Mouse (Mus musculus): ENCODE results near the gene Palld. TPM values are rescaled to one million over a fixed set of nuclear protein-coding genes. Genes with fewer than 3 reads are reported as not detected.

Palld gene
- total RNA-seq, 4 experiments from 2014 or later: 7.0 to 8.0 (median 7.4) TPM

DNA sequence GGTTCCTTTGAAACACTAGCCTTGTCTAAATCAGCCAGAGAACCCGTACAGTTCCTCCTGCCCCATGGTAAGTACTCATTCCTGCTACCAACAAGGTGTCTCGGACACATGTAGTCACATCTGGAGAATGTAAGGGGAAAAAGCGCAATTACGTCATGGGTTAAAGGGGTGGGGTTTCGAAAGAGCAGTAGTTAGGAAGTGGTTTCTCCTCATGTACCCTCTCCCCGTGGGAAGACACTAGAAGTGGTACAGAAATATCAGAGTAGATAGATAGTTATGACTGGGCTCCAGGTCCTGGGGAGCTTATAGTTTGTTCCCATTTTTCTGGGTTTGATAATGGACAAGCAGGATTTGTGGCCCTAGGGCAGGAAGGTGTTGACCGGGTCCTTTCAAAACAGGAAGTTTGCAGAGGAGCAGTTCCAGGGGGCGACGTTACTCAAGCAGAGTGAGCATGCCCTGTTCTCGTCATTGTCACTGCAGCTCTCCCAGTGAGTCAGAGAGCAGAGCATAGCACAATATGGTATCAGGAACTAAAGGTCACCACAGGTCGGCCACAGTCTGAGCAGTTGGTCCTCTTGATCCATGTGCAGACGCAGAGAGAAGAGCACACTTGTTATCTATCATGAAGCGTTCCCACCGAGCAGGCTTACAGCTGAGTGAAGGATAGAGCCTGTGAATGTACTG is 384.8 kb downstream of the Palld start:
- no peak for DNase-seq (ENCODE audit: low spot score in 2 of 2)

- DNase-seq (ENCODE audit: low spot score in 2 of 2): no peak
These were observed 385.6 kb downstream of the Palld start for GRCm38 (mm10) chr8:61516745-61517501.

DNA sequence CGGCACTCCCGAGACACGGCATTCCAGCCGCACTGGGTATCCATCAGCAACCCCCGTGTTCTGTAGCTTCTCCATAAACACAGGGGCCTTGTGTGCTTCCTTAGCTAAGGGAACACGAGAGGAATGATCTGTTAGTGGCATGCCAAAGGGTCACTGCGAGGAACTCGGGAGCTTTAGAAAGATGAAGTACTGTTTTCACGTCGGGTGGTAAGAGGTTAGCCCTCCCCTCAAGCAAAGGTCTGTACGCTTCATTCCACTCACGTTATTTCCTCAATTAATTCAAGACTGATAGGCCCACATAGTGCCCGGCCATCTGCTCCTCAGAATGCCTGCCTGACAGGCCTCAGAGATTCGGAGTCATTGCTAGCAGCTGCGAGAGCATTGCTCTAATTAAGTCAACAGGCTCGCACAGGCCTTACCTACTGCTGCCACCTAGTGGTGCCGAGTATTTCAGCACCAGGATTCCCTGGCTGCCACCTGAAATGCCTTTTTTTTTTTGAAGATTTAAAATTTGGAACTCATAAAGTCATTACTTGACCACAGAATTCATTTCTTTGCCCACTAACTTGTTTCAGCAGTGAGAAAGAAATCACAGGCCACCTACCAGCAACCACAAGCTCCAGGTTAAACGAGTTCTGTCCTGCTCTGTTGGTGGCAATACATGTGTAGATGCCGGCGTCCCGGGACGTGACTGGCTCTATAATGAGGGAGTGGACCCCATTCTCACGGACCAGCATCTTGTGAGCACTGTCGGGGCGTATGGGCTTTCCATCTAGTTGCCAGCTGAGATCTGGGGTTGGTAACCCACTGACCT is 386.4 kb downstream of the Palld start:
- peak; percentile 84 to 91 for DNase-seq (ENCODE audit: low spot score in 2 of 2)

- DNase-seq (ENCODE audit: low spot score in 2 of 2): peak in 1 of 2 experiments; percentile 13
These were observed 387.2 kb downstream of the Palld start for GRCm38 (mm10) chr8:61515110-61515930.

DNA sequence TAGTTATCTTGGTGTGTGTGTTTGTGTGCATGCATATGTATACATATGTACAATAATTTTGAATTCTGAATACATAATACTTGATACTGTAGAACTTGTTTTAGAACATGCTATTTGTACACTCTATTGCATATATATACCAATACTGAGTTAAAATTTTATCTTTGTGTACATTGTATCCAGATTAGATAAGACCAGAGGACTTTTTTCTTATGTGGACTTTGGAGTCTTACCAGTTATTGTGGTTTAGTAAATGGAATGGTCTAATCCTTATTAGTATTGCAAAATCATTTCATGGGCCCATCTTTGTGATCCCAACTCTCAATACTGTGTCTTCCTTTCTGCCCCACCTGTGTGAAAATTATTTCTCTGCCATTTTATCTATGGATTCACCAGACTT is 400.2 kb downstream of the Palld start:
- DNase-seq (ENCODE audit: low spot score in 2 of 2): no peak

- no peak for DNase-seq (ENCODE audit: low spot score in 2 of 2)
These were observed 401.6 kb downstream of the Palld start for GRCm38 (mm10) chr8:61500914-61501313.

DNA sequence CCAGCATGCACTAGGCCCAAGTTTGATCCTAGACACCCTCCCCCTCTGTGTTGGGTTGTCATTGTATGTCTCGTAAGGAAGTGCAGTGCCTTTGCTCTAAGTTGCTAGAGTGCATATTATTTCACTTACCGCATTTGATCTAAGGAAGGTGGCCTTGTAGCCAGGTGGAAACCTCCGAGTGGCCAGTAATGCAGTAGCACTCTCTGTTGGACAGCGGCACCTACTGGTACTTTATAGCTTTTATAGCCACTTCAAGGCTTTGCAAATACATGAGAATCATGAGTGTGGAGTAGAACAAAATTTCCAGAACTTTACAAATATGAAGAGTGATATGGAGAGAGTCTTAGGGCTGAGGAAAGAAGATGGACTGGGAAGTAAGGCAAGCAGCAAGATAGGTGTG is 403.5 kb downstream of the Palld start:
- no peak for DNase-seq (ENCODE audit: low spot score in 2 of 2)

DNA sequence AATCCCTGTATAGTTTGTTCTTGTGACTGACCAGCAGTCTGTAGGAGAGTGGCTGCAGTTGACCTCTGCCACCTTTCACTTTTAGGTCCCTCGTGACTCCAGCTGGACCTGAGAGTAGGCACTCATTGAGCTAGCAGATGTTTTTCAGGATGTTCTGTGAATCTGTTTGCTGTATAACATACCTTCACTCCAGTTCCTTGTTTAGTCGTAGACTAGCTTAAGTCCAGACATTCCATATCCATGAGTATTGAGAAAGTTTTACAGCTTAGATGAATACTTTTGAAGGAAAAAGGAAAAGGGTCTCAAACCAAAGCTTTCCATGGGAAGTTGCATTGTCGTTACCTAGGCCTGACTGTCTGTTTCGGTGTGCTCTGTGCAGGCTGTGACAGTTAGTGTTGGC is 405.4 kb downstream of the Palld start:
- no peak for DNase-seq (ENCODE audit: low spot score in 2 of 2)

- no peak for DNase-seq (ENCODE audit: low spot score in 2 of 2)
These were observed 413.9 kb downstream of the Palld start for GRCm38 (mm10) chr8:61488631-61489030.

DNA sequence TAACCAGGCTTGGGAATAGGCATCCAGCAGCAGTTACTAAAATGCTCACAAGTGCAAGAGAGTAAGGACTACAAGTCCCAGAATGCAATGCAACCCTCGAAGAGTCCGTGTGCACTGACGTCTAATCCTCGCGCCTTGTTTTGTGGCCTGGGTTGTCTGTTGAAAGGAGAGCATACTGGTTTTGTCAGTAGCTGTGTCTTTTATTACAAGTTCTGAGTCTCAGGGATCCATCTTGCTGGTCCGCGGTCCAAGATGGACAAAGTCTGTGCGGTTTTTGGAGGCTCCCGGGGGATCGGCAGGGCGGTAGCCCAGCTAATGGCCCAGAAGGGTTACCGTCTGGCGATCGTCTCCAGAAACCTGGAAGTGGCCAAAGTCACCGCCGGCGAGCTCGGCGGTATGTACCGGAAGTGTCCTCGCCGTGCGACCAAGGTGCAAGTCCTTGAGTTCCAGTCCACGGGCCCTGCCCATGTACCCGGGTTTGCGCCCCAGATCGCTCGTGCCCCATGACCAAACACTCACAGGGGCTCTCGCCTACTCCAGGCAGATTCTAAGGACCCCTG is 414.8 kb downstream of the Palld start, which contains the start of gene Cbr4:
Gene Cbr4, plus strand, starts transcription at position 138 of the 560 bp plus-strand sequence.
- DNase-seq (ENCODE audit: low spot score in 2 of 2): peak; percentile 88 to 89

- no peak for DNase-seq (ENCODE audit: low spot score in 2 of 2)
These were observed 415.5 kb downstream of the Palld start for GRCm38 (mm10) chr8:61486923-61487529.

DNA sequence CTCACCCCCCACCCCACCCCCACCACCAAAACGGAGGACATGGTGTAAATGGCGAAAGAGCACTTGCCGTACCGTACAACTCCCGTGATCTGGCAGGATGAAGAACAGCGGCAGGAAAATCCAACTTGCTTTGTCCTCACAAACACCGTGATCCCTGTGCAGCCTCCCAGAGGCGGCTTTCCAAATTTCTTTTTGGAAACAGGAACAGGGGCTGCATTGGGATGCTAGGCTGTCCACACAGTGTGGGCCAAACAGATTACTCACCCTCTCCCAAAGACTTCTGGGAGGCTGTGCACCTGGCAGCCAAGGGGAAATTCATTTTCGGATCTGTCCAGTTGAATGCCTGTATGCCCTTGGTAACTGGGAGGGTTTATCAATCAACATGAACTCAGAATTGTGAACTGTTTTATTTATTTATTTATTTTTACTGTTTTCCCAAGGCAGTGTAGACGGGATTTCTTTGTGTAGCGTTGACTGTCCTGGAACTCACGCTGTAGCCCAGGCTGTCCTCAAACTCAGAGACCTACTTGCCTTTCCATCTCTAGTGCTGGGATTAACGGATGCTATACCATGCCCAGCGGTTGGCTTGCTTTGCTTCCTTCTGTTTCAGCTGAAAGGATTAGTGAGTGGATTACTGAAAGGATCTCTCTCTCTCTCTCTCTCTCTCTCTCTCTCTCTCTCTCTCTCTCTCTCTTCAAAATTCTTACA is 422.1 kb downstream of the Palld start:
- no peak for DNase-seq (ENCODE audit: low spot score in 2 of 2)

DNA sequence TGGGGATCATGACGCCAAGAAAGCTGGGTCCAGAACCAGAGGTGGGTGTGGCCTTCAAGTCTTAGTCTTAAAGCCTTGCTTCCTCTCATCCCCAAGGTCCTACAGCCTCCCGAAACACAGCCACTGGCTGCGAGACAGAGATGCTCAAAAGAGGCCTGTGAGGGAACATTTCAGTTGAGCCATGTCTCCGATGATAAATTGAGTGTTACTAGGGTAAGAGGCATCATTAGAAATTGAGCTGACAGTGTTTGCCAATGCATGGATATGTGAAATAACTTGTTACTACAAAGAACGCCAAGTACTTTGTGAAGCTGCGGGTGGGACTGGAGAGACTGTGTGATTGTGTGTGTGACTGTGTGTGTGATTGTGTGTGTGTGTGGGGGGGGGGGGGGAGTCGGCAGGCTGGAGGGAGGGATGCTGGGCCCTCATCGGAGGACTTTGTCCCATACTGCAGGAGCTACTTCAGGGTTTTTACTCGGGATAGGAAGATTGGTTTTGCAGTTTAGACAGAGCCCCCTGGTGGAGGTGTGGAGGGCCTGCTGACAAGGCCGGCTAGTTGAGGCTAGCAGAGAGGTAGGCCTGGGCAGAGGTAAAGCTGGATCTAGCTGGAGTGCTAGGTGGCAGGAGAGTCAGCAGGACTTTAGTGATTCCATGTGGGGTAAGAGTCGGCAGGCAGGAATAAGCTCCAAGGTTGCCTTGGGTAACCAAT is 422.8 kb downstream of the Palld start:
- peak; percentile 39 to 68 for DNase-seq (ENCODE audit: low spot score in 2 of 2)

DNA sequence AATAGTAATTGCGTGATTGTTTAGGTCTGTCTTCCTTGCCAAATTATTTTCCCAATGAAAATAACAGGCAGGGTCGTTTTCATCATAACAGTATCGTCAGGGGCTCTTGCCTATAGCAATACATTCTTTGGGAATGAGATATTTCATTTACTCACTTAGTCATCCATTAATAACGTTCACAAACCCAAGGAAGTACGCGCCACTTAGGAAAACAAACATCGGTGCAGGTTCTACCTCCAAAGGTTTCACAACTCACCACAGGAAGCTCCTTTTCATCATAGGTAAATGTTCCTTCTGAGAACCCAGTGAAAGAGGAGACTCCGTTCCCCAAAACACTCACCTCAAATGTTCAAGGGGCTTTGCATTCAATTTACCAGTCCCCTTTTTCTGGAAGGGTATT is 423.7 kb downstream of the Palld start:
- DNase-seq (ENCODE audit: low spot score in 2 of 2): no peak

GRCm38 (mm10) chr8:61478150-61478549 is 424.3 kb downstream of the Palld start:
- no peak for DNase-seq (ENCODE audit: low spot score in 2 of 2)

GRCm38 (mm10) chr8:61476160-61476559 is 426.3 kb downstream of the Palld start:
- no peak for DNase-seq (ENCODE audit: low spot score in 2 of 2)

DNA sequence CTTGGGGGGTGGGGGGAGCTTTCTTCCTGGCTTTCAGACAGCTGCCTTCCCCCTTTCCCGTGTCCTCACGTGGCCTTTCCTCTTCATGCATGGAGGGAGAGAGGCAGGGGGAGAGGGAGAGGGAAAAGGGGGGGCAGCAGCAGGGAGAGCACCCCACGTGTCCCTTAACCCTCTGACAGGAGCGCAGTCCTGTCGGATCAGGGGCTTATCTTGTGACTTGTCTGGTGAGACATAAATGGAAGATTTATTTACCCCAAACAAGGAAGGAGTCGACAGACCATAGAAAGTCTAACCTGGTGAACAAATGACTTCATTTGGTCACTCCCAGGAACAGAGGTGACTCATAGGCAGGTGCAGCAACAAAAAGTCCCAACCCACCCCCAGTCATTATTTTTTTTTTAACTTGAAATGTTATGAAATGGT is 427.2 kb downstream of the Palld start:
- no peak for DNase-seq (ENCODE audit: low spot score in 2 of 2)

DNA sequence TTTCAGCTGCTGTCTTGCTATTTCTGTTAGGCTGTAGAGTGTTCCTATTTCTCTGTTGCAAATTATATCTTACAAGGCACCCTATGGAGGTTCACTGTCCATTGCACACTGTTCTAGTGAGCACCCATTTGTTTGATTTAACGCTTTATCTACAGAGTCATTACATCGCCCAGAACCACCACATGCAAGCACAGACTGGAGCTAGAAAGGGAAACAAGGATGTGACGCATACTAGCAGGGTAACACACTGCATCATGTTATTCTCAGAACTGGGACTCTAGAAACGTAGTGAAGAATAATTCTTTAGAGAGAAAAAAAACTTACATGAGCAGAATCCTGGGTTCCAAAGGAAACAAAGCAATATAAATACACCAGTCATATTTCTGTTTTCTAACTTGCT is 432.3 kb downstream of the Palld start:
- no peak for DNase-seq (ENCODE audit: low spot score in 2 of 2)

GRCm38 (mm10) chr8:61467553-61467815 is 435.0 kb downstream of the Palld start:
- no peak for DNase-seq (ENCODE audit: low spot score in 2 of 2)
